Mouse (Mus musculus) activated CD4-positive, CD25-positive, alpha-beta regulatory T cell, adult 4 months (primary cell): ENCODE measurements around the gene Eif4g1. TPM values are rescaled to one million over a fixed set of nuclear protein-coding genes. Genes with fewer than 3 reads are reported as not detected.
A peak's percentile ranks its signal among the peaks of the same experiment; 100 is the strongest.

Experiments
- ATAC-seq: one replicate; pipeline ENCODE4 v1.8.0; 2017
- polyA plus RNA-seq, 2 experiments: library from polyadenylated mRNA; unstranded; fragments of 100-300 nt; shearing (Covaris generic); gene quantifications; one replicate each; pipeline ENCODE4 v1.2.1; 2017

Eif4g1 gene
- polyA plus RNA-seq, 2 experiments from 2014 or later = 44.6 to 82.1 TPM

DNA sequence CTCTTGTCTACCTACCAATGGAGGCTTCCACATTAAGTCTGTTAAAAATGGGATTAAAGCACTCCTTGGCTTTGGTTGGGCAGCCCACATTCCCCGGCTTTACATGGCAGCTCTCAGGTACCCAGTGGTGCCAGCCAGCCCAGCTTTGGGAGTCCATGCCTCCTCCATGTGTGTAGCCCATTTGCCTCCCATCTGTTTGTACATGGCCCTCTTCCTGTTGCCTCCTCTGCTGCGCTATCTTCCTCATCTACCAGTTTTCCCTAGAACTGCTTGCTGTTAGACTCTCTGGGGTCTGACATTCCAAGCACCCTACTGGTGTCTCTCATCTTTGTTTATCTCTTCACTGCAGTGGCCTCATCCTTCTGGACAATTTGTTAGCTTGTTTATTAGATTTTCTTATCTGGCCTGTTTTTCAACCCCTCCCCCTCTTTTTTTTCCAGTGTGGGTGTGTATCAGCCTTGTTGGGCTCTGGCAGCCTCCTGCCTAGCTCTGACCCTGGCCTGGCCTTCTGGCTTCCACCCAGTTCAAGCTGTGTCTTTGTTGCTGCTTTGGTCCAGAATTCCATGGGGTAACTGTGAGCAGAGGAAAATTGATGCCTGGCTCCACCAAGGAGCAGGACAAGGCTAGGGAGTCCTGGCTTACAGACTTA, 38.4 kb downstream of the Eif4g1 start:
- no peak for ATAC-seq

DNA sequence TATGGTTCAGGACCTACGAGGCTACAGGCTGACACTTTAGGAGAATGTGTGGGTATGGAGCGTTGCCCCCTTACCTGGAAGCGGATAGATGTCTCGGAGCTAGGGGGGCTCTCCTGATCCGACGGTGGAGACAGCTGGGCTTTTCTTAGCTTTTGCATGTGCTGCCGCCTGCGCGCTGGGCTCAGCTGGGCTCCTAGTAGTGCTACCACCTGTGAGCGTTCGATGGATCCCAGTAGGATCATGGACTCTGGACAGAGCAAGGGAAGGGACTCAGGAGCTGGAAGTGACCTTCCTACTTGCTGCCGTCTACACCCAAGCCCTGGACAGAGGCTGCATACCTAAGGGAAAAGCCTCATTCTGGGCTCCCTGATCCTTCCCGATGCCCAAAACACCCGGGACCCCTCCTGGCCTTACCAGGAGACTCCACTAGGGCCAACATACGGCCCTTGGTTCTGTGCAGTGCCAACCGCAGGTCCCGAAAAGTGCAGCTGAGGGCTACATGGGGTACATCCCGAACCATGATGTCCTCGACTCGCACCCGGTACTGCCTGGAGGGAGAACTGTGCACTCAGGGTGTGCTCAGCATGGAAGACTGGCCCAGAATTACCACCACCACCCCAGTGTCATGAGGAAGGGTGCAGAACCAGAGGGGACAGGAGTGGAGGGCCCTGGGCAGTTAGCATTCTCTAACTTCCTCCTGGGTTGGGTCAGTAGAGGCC, 40.3 kb downstream of the Eif4g1 start:
- ATAC-seq = no peak

DNA sequence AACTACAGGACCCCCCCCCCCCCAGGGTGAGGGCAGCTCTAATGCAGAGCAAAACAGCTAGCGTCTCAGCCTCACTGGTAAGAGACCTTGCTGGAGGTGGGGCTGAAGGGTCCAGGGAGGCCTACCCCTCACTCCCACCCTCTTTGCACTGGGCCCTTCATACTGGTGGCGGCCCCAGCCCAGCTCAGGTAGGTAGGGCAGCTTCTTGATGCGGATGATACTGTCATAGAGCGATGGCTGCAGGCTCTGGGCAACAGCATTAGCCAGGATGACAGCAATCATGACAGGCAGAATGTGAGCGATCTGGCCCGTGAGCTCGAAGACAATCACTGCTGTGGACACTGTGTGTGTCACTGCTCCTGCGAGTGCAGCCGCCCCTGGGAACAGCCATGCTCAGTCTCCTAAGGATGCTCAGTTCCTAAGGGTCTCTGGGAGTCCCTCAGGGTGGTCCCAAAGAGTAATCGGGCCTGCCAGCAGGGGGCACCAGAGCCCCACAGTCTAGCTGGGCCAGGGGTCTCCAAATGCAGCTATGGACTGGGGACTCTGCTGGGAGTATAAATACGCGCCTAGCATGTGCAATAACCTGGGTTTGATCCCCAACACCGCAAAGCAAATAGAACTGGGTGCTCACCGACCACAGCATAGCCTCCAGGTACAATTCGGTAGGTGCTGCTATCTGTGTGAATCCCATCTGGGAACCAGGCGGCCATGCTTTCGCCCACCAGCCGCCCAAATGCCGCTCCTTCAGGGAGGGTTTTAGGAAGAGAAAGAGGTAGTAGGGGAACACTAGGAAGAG, 41.0 kb downstream of the Eif4g1 start:
- no peak for ATAC-seq

DNA sequence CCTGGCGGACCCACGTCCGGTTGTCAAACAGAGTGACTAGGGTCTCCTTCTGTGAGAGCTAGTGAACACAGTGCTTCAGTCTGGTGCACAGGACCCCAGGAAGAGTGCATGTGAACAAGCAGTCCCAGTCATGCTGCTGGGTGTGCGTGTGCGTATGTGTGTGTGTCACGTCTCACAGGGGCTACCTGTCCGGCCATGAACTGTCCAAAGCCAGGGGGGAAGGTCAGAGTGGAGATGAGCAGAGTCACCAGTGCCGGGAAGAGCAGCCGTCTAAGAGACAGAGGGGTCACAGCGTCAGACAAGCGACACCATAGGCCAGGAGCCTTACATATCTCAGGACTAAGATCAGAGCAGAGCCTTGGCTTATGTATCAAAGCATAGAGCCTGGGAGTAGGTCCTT, 42.3 kb downstream of the Eif4g1 start:
- no peak for ATAC-seq

DNA sequence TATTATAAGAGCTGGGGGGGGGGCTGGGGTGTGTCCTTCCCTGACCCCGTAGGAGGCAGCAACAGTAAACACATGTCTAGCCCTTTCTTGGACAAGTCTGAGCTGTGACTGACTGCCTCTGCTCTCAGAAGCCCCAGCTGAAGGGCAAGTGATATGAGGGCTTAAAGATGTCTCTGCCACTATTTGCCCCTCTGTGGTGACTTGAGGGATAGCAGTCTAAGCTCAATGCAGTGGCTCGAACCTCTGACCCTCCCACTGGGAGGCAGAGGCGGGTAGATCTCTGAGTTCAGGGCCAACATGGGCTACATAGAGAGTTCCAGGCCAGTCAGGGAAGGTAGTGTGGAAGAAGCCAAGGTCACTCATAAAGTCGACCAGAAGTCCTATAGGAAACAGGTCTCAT, 42.7 kb downstream of the Eif4g1 start:
- no peak for ATAC-seq

DNA sequence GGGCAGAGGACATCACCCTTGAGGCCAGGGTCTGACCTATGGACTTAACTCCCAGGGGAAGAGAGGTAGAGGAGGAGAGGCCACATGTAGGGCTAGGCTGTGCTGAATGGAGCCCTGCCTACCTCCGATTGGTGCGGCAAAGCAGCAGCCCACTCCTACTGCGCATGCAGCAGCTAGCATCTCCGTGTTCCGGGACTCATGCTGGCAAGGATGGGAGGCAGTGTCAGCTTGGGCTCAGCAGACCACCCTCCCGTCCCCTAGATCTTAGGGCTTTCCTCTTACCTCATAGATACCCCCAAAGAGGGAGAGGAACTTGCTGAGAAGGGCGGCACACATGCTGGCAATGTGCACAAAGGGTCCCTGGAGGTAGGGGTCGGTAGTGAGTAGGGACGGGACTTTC, 44.1 kb downstream of the Eif4g1 start:
- no peak for ATAC-seq

DNA sequence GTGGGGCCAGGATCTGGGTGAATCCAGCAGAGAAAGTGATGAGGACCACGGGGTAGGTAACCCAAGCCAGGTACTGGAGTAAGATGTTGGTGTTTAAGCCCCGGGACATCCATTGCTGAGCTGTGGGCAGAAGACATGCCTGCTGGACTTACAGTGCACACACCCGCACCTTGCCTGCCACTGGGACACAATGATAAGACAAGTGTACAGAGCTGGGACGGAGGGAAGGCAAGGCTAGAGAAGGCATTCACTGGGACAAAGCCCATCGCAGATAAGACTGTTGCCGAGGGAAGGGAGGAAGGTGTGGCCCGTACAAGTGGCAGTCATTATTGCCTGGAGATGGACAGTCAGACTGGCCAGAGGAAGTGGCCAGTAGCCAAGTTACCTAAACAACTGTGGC, 44.8 kb downstream of the Eif4g1 start:
- ATAC-seq = no peak

DNA sequence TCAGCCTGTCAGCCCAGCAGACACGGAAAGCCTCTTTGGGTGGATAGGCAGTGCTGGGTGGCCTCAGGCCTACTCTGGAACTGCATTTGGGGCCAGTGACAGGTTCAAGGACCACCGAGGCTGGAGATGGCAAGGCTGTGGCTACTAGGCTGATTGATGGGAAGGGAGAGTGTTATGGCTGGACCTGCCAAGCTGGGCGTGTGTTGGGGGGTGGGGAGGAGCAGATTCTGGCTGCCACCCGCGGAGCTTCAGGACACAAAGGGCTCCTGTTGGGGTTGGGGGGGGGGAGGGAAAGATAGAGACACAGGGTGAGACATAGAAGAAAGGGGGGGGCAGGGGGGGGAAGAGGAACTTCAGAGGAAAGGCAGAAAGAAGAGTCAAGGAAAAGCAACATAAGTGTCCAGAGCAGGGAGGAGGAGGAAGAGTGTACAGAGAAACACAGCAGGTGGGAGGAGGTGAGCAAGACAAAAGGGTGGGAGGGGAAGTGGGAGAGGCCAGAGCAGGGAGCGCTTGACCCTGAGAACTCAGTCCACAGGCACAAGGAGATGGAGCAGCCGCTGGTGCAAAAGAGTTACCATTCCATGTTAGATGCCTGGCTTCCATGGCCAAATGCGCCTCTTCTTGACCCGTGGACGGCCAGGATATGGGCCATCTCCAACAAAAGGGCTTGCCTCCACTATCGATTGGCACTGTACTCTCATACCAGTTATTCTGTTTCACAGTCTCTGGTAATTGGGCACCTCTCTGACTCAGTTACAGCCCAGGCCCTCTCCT, 46.4 kb downstream of the Eif4g1 start:
- no peak for ATAC-seq

DNA sequence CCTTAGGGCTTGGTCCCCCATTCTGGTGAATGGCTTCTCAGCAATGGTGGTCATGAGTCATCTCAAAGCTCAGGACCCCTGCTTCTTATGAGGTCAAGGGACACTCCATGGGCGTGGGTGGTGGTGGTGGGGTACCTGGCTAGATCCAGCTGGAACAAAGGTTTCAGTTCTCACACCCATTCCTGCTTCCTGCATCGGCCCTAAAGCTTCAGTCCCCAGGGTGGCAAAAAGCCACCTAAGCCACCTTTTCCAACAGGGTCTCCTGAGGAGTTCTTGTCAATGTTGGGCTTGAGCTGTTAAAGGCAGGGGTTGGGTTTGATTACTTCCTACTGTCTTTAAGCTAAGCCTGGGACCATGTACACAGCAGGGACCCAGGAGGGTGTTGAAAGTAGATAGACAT, 47.0 kb downstream of the Eif4g1 start:
- ATAC-seq = no peak

DNA sequence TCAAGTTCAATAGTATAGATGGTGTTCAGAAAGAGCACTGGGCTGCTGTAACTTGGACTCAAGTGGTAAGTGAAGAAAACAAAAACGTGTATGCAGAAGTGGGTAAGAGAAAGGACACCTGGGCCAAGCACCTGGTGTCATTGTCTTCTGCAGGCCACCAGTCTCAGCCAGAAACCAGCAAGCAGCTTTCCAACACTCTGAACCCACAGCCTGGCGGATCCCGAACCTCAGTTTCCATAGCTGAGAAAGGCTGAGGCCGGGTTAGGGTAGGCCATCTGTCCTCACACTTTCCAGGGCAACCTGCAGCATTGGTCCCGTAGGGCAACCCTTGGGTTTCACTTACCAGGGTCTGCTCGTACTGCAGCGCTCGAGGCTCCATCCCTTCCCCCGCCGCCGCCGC, 47.5 kb downstream of the Eif4g1 start:
- ATAC-seq = no peak

DNA sequence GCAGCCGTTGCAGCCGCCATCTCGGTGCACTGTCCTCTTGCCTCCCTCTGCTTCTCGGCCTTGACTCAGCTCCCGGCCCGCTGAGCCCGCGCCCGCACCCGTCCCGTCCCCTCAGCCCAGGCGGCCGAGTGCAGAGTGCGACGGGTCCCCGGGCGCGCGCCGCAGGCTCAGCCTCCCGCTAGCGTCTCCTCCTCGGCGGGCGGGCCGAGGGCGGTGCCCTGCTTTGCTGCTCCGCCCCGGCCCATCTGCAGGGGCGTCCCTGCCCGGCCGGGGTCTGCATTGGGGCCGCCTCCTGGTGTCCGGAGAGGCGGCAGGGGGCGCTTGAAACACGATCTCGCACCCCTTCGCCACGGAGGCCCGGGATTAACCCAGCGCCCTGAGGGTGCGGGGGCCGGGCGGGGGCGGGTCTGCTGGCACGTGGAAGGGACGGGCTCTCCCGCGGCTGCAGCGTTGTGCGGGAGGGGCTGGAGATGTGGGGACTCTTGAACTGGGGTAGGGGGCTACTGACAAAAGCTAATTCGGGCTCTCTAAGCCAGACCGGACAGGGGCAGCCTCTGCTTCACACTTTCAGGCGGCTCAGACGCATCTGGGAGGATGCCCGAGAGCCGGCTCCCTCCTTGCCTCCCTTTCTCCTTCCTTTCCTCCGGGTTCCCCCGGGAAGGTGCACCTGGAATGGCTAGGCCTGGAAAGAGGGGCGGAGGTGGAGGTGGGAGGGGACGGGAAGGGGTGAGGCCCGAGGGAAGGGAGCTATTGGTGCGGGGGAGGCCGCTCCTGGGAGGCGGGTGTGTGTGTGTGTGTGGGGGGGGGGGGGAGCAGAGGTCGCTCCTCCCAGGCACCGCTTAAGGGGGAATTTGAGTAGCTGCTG, 48.1 kb downstream of the Eif4g1 start:
- ATAC-seq = peak; percentile 21

DNA sequence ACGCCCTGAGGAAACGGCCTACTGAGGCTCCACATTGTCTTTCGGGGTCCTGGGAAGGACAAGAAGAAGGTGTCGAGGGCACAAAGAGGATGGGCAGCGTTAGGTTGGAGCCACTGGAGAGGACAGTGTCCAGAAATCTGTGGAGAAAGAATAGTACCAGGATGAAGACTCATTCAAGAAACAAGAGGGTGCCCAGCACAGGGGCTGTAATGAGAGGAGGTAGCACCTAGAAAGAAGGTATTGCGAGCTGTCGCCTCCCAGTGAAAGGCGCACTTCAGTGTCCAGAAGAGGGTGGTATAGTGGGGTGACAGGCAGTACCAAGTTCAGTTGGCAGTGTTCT, 48.7 kb downstream of the Eif4g1 start:
- no peak for ATAC-seq

DNA sequence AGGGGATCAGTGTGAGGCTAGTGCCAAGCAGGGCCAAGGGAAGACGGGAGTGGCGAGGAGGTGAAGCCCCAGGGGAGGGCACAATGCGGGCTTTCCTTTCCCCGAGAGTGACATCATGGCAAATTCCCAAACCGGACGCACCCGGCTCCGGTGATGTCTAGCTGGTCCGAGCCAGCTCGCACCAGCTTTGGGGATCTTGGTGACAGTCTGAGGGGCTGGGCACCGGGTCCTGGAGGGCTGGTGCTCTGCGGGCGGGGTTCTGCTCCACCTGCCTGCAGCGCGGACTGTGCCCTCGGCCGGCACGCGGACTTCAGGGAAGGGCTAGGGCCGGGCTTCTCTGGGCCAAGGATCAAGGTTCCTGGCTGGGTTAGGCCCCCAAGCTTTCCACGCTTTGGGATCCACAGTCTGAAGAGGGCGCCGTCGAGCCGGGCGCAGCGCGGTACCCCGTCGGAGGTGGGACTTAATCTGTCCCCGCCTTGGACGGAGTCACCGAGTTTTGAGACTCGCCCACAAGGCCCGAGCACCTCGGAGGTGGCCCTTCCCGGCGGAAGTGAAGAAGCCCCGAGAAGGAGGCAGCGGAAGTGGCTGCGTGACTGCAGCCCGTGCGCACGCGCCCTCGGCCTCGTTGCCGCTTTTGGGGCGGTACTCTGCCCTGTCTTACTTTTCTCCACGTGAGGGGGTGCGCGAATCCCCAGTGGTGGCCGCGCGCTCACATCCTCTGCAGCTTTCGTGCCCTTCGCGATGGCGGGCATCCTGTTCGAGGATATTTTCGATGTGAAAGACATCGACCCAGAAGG, 49.3 kb downstream of the Eif4g1 start, which contains the start of the genes Polr2h and Clcn2:
TSS of gene Polr2h (plus strand) at position 485 of the 797 bp plus-strand sequence.
TSS of gene Clcn2 (minus strand) at position 566 of the 797 bp plus-strand sequence.
- peak; percentile 88 for ATAC-seq

DNA sequence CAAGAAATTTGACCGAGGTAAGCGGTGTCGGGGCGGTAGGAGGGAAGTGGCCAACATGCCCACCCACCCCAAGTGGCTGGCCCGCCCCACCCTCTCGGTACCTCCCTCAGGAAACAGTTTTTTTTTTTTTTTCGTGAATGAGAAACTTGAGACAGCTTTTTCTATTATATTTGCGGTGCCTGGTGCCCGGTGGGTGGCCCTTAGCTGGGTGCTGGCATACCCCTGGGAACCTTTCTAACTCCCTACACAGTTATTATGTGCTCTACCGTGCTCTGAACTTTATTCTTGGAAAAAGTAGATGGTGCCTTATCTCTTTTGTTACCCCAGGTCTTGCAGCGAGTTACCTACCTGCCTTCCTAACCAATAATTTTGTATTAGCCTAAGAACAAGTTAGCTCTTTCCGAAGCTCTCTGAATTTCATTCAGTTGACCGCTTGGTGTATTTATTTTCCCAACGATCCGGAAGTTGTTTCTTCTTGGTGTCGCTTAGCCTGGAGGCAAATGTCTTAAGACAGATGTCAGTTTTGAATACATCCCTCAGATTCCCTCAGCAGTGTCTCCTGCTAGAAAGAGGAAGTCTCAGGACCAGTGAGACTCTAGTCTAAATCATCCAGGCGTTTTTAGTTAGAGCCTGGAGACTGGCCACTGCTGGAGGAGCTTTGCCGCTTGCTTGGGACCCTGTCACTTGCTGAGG, 50.0 kb downstream of the Eif4g1 start:
- ATAC-seq = no peak

DNA sequence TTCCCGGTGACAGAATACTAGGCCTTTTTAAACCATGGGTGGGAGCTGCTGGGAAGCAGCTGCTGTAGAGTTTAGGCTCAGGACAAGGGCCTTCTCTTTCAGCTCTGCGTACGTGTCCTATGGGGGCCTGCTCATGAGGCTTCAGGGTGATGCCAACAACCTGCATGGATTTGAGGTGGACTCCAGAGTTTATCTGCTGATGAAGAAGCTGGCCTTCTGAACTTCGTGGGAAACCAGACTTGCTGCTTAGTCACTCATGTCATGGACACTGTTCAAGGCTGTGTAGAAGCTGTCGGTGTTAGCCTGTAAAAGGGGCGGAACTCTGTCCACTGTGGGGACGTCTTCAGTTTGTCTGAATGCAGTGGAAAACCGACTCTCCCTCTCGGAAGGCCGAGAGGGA, 53.7 kb downstream of the Eif4g1 start:
- no peak for ATAC-seq

DNA sequence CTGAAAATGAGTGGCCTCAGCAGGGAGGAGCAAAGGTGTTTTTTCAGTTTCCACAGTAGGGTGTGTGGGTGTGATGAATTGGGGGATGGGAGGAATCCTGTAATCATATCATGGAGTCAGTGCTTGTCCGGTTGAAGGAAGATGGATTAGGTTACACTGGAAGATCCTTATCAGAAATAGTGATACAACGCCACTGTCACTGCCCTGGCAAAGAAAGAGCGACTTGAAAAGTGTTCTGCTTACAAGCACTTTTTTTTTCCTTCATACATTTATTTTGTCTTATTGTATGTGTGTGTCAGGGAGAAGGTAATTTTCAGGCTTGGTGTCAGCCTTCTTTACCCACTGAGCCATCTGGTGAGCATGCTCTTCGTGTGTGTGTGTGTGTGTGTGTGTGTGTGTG, 54.6 kb downstream of the Eif4g1 start:
- ATAC-seq = no peak

DNA sequence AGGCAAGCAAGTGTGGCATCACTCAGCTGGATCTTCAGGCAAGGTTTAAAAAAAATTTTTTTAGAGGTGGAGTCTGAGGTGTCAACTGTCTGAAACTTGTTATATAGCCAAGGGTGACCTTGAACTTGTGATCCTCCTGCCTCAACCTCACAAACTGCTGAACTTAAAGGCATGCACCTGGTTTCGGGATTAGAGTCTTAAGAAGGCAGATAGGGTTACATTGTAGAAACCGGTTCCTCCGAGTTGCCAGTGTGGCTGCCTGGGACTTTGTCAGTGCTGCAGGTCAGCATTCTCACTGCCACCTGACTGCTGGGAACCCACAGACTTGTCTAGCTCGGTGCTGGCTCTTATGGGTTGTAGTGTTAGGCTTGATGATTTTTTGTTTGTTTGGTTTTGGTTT, 55.1 kb downstream of the Eif4g1 start:
- ATAC-seq = no peak

DNA sequence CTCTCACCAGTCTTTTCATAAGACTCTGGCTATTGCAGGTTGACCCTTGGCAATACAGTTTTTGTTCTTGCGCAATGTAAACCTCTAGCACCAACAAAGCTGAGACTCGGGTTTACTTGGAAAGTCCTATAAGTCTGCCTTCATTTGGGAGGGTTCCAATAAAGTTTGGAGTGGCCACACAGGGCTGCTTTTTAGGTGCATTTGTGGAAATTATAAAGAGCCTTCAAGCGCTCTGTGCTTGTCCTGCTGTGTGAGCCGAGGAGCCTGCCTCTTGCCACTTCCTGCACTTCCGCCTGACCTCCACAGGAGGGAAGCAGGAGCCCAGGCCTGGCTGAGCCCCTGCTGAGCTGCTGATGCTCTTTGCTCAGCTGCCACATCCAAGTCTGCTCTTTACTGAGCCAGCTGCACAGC, 56.2 kb downstream of the Eif4g1 start:
- ATAC-seq = peak; percentile 49

DNA sequence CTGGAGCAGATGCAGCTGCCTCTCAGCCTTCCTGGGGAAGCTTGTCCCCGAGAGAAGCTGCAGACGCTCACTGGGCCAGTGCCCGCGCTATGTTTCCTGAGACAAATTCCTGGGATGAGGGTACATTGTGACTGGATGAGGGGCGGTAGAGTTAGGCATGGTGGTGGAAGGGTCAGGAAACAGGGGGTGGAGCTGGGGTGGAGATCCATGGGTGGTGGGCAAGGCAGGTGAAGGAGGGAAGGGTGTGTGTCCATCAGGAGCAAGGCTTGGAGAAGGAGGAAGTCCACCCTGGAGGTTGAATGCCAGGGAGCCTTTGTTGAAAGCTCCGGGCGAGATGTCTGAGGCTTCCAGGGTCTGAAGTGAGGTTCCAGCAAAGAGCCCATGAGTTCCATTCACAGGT, 57.2 kb downstream of the Eif4g1 start:
- ATAC-seq = no peak

DNA sequence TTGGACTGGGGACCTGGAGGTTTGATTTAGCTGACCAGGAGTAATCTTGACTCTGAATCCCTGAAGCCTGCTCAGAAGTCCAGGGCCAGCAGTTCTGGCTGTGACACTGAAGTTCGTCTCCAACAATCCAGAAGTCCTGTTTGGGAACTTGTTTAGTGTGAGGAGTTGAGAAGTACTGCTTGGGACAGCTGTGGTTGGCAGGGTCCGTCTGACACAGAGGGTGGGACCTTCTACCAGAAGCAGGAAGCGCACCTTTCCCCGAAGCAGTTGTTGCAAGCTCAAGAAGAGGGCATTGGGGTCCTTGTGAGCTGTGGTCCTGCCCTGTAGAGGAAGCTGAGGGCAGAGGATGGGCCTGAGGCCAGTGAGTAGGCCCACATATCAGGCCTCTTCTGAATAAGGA, 57.6 kb downstream of the Eif4g1 start:
- no peak for ATAC-seq
